Mouse (Mus musculus) left cerebral cortex, adult 2 months (tissue): Measurements from ENCODE around the gene Ndufa1. TPM values are rescaled to one million over a fixed set of nuclear protein-coding genes. Genes with fewer than 3 reads are reported as not detected.
"Not testable (repeated sequence)": the region's sequence is repeated elsewhere in the genome, so short reads cannot be mapped to it uniquely, and the experiment has no call there.

Experiments
- DNase-seq, 2 experiments: peaks; one replicate each; pipeline ENCODE4 v3.0.0; 2021 to 2022; ENCODE audit warnings: low spot score in 2 of 2, mixed read lengths in 1 of 2; ENCODE audit errors: extremely low spot score in 1 of 2
- H3K27ac ChIP-seq: fragments of 200-600 bp; 2 replicates; pipeline ENCODE4 v1.8.1; 2022
- H3K4me3 ChIP-seq: fragments of 200-600 bp; 2 replicates; pipeline ENCODE4 v1.8.1; 2022
- CTCF ChIP-seq: fragments of 200-600 bp; IDR thresholded peaks from 2 replicates; pipeline ENCODE4 v1.8.1; 2022; ENCODE audit warnings: antibody characterized with exemption, mild to moderate bottlenecking, moderate library complexity
- intact Hi-C: fragments of 180-260 bp; cut with DNase I; formaldehyde crosslinking; loops from one replicate; pipeline ENCODE4 v1.15.1; 2025
- total RNA-seq, 2 experiments: library from RNA; stranded (reverse); gene quantifications; 2 replicates each; pipeline ENCODE4 v1.2.3; 2021

The Ndufa1 gene
- total RNA-seq, 2 experiments from 2014 or later = 177 to 201 TPM

DNA sequence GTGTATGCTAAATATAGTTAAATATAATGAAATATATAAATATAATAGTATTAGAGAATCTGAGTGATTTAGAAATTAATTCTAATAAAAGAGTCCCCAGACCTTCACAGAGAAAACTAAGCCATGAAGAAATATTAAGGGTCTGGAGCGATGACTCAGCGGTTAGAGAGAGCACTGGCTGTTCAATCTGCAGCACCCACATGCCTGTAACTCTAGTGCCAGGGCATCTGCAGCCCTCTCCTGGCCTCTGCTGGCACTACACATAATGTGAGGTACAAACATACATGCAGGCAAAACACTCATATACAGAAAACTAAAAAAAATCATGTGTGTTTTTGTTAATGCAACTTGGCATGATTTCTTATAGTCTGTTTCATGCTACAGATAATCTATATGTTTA is 46.0 kb downstream of the Ndufa1 start:
- intact Hi-C loops = loop anchor here (5.0 kb wide), 1 partner anchor 53 kb away; no protein-coding TSS in a partner anchor
- TF ChIP-seq CTCF = peak; percentile 3
- DNase-seq = no peak
- Histone ChIP-seq H3K27ac (no peak overlapping the region), H3K4me3 (no peak overlapping the region)

DNA sequence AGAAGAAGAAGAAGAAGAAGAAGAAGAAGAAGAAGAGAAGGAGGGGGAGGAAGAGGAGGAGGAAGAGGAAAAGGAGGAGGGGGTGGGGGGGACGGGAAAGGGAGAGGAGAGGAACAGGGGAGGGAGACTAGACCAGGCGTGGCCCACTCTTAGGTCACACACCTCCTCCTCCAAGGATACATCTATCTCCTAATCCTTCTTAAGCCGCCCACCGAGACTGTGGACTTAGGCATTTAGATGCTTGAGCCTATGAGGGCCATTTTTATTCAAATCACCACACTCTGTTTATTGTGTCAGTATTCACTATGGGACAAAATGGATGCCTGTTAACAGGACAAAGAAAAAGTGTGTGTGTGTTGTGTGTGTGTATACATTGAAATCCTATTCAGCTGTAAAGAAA is 46.5 kb downstream of the Ndufa1 start:
- H3K4me3 ChIP-seq, intact Hi-C loops, H3K27ac ChIP-seq, DNase-seq: not testable (repeated sequence)

DNA sequence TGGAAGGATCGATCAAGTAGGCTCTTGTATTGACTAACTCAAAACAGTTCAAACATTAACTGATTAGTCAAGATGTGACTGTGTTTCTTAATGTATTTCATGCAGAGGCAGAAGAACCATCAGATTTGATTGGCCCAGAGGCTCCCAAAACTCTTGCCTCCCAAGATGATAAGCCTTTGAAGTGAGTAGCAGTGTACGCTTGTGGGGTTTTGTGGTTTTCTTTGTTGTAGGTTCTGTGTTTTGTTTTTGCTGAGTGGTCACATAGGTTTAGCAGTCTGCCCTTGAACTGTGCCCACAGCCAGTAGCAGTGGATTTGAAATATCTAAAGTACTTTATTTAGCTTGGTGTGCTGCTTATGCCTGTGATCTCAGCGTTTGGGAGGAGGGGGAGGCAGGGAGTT is 49.2 kb downstream of the Ndufa1 start:
- DNase-seq = no peak
- TF ChIP-seq CTCF = no peak
- intact Hi-C loops = no loop called here
- no peak overlapping the region for H3K4me3 ChIP-seq
- no peak overlapping the region for H3K27ac ChIP-seq

Other genes with a start within 250 kb of the Ndufa1 start
- gene Sept6, start 199.4 kb downstream of the Ndufa1 start, total RNA-seq = 10 to 100 TPM; 56.9 to 59.2 TPM
- not detected for gene Sowahd, start 142.3 kb downstream of the Ndufa1 start, total RNA-seq
- gene Rpl39, start 105.8 kb downstream of the Ndufa1 start, total RNA-seq = 100 to 1,000 TPM; 244 to 245 TPM
- 10 to 100 TPM; 16.8 to 16.9 TPM for gene Upf3b, start 80.8 kb downstream of the Ndufa1 start, total RNA-seq
- gene Nkap, start 64.4 kb downstream of the Ndufa1 start, total RNA-seq = 10 to 100 TPM; 13.4 to 13.9 TPM
- not detected for gene Akap14, start 22.3 kb downstream of the Ndufa1 start, total RNA-seq
- gene Rnf113a1, start 82 bp upstream of the Ndufa1 start, total RNA-seq = 1 to 10 TPM; 7.3 to 7.6 TPM
- not detected for gene Gm9, start 19.9 kb upstream of the Ndufa1 start, total RNA-seq
- not detected for gene Rhox1, start 31.1 kb upstream of the Ndufa1 start, total RNA-seq
- not detected for gene Rhox2a, start 53.8 kb upstream of the Ndufa1 start, total RNA-seq
- gene Rhox3a, start 58.8 kb upstream of the Ndufa1 start, total RNA-seq = not detected
- not detected for gene Rhox4a, start 74.2 kb upstream of the Ndufa1 start, total RNA-seq
- not detected for gene Rhox3a2, start 188.9 kb upstream of the Ndufa1 start, total RNA-seq
- not detected for gene Rhox4a2, start 199.7 kb upstream of the Ndufa1 start, total RNA-seq
- not detected for gene Rhox2b, start 220.9 kb upstream of the Ndufa1 start, total RNA-seq
- not detected for gene Rhox4b, start 241.3 kb upstream of the Ndufa1 start, total RNA-seq